Mouse (Mus musculus): Measurements from ENCODE around the gene Nck2. TPM values are rescaled to one million over a fixed set of nuclear protein-coding genes. Genes with fewer than 3 reads are reported as not detected.

Nck2 gene
- polyA plus RNA-seq, 1 experiment = not detected

- H3K4me3 ChIP-seq (ENCODE audit: insufficient read depth, low read depth, low read length) = no peak overlapping the region
- H3K27ac ChIP-seq (ENCODE audit: insufficient read depth, low read depth, low read length) = no peak overlapping the region
- WGBS = 62% methylated on average over 9 of the region's 9 CpGs
- H3K4me1 ChIP-seq (ENCODE audit: control insufficient read depth, insufficient read depth, low read length) = no peaks in the 10 kb centered on the region
- TF ChIP-seq CTCF (IDR thresholded peaks at IDR 0.05; ENCODE audit: insufficient read depth, low read depth, low read length) (no peak), POLR2A (IDR thresholded peaks at IDR 0.05; ENCODE audit: insufficient read depth, low read depth, low read length) (no peak)
These were observed 39.4 kb upstream of the Nck2 start for GRCm38 (mm10) chr1:43404693-43405678.

GRCm38 (mm10) chr1:43409019-43409418 lies 35.4 kb upstream of the Nck2 start:
- TF ChIP-seq CTCF (IDR thresholded peaks at IDR 0.05; ENCODE audit: insufficient read depth, low read depth, low read length) (no peak), POLR2A (IDR thresholded peaks at IDR 0.05; ENCODE audit: insufficient read depth, low read depth, low read length) (no peak)
- H3K4me3 ChIP-seq (ENCODE audit: insufficient read depth, low read depth, low read length) = no peak overlapping the region
- no peaks in the 10 kb centered on the region for H3K4me1 ChIP-seq (ENCODE audit: control insufficient read depth, insufficient read depth, low read length)
- no peak overlapping the region for H3K27ac ChIP-seq (ENCODE audit: insufficient read depth, low read depth, low read length)
- WGBS = 69% methylated on average over 4 of the region's 4 CpGs

DNA sequence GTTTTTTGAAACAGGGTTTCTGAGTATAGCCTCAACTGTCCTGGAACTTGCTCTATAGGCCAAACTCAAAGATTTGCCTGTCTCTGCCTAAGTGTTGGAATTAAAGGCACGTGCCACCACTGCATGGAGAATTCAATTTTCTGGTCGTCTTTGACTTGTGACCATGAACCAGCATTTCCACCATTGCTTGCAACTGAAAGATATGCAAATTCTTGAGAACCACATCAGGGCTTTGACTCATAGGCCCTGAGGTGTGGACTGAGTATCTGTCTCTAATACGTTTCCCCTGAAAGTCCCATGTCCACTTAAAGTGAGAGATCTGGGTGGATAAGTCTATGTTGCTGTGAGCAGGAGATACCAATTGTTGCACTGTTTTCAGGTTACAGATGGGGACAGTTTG lies 31.6 kb upstream of the Nck2 start:
- Histone ChIP-seq H3K4me1 (ENCODE audit: control insufficient read depth, insufficient read depth, low read length) (no peaks in the 10 kb centered on the region), H3K27ac (ENCODE audit: insufficient read depth, low read depth, low read length) (no peak overlapping the region), H3K4me3 (ENCODE audit: insufficient read depth, low read depth, low read length) (no peak overlapping the region)
- TF ChIP-seq POLR2A (IDR thresholded peaks at IDR 0.05; ENCODE audit: insufficient read depth, low read depth, low read length) = no peak
- TF ChIP-seq CTCF (IDR thresholded peaks at IDR 0.05; ENCODE audit: insufficient read depth, low read depth, low read length) = no peak
- WGBS = 94% methylated on average over 3 of the region's 3 CpGs

- H3K4me3 ChIP-seq (ENCODE audit: insufficient read depth, low read depth, low read length) = no peak overlapping the region
- TF ChIP-seq POLR2A (IDR thresholded peaks at IDR 0.05; ENCODE audit: insufficient read depth, low read depth, low read length) (no peak), CTCF (IDR thresholded peaks at IDR 0.05; ENCODE audit: insufficient read depth, low read depth, low read length) (no peak)
- no peak overlapping the region for H3K27ac ChIP-seq (ENCODE audit: insufficient read depth, low read depth, low read length)
- H3K4me1 ChIP-seq (ENCODE audit: control insufficient read depth, insufficient read depth, low read length) = no peaks in the 10 kb centered on the region
- WGBS = 81% methylated on average over 3 of the region's 3 CpGs
These were observed 31.1 kb upstream of the Nck2 start for GRCm38 (mm10) chr1:43413298-43413697.

DNA sequence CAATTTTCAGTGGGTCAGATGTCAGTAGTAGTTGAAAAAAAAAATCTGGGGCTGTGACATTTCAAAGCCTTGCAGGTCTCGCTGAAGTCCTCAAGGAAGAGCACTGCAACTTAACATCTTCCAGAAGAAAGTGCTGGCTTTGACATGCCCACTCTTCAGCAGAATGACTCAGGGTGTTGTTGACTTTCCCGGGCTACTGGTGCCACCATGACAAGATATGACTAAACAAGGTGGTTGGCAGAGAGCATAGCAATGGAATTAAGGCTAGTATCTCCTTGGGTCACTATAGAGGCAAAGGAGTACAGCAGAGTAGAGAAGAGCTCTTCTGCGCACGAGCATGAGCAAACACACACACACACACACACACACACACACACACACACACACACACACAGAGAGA lies 30.6 kb upstream of the Nck2 start:
- no peak overlapping the region for H3K4me3 ChIP-seq (ENCODE audit: insufficient read depth, low read depth, low read length)
- no peak overlapping the region for H3K27ac ChIP-seq (ENCODE audit: insufficient read depth, low read depth, low read length)
- no peak for TF ChIP-seq CTCF (IDR thresholded peaks at IDR 0.05; ENCODE audit: insufficient read depth, low read depth, low read length)
- TF ChIP-seq POLR2A (IDR thresholded peaks at IDR 0.05; ENCODE audit: insufficient read depth, low read depth, low read length) = no peak
- H3K4me1 ChIP-seq (ENCODE audit: control insufficient read depth, insufficient read depth, low read length) = no peaks in the 10 kb centered on the region
- WGBS = 90% methylated on average over 4 of the region's 4 CpGs

DNA sequence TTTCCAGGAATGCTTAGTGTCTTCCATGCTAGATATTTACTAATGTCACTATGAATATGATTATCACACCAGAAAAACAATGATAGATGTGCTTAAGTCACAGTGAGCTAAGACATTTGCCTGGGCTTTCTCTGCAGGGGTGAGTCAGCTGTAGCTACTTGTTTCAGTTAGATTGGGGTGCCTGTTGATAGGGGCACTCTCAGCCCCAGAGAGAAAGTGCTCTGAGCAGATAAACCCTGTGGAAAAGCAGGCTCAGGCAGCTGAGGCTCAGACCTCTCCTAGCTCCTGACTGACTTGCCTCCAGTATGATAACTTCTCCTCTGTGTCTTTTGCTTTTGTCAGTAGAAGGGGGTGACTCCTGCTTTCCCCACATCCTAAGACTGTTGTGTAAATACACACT lies 30.2 kb upstream of the Nck2 start:
- Histone ChIP-seq H3K27ac (ENCODE audit: insufficient read depth, low read depth, low read length) (no peak overlapping the region), H3K4me3 (ENCODE audit: insufficient read depth, low read depth, low read length) (no peak overlapping the region), H3K4me1 (ENCODE audit: control insufficient read depth, insufficient read depth, low read length) (no peaks in the 10 kb centered on the region)
- TF ChIP-seq POLR2A (IDR thresholded peaks at IDR 0.05; ENCODE audit: insufficient read depth, low read depth, low read length) (no peak), CTCF (IDR thresholded peaks at IDR 0.05; ENCODE audit: insufficient read depth, low read depth, low read length) (no peak)

- TF ChIP-seq CTCF (IDR thresholded peaks at IDR 0.05; ENCODE audit: insufficient read depth, low read depth, low read length) (no peak), POLR2A (IDR thresholded peaks at IDR 0.05; ENCODE audit: insufficient read depth, low read depth, low read length) (no peak)
- H3K27ac ChIP-seq (ENCODE audit: insufficient read depth, low read depth, low read length) = no peak overlapping the region
These were observed 29.4 kb upstream of the Nck2 start for GRCm38 (mm10) chr1:43414971-43415370.

GRCm38 (mm10) chr1:43422969-43423748 lies 21.2 kb upstream of the Nck2 start:
- 85% methylated on average over 4 of the region's 4 CpGs for WGBS
- Histone ChIP-seq H3K4me3 (ENCODE audit: insufficient read depth, low read depth, low read length) (no peak overlapping the region), H3K4me1 (ENCODE audit: control insufficient read depth, insufficient read depth, low read length) (no peaks in the 10 kb centered on the region), H3K27ac (ENCODE audit: insufficient read depth, low read depth, low read length) (no peak overlapping the region)
- TF ChIP-seq POLR2A (IDR thresholded peaks at IDR 0.05; ENCODE audit: insufficient read depth, low read depth, low read length) (no peak), CTCF (IDR thresholded peaks at IDR 0.05; ENCODE audit: insufficient read depth, low read depth, low read length) (no peak)

More at GRCm38 (mm10) chr1:43414971-43415370, 29.4 kb upstream of the Nck2 start:
- no peak overlapping the region for H3K4me3 ChIP-seq (ENCODE audit: insufficient read depth, low read depth, low read length)
- no peaks in the 10 kb centered on the region for H3K4me1 ChIP-seq (ENCODE audit: control insufficient read depth, insufficient read depth, low read length)

GRCm38 (mm10) chr1:43426526-43426925 lies 17.9 kb upstream of the Nck2 start:
- Histone ChIP-seq H3K4me3 (ENCODE audit: insufficient read depth, low read depth, low read length) (no peak overlapping the region), H3K4me1 (ENCODE audit: control insufficient read depth, insufficient read depth, low read length) (no peaks in the 10 kb centered on the region), H3K27ac (ENCODE audit: insufficient read depth, low read depth, low read length) (no peak overlapping the region)
- no peak for TF ChIP-seq CTCF (IDR thresholded peaks at IDR 0.05; ENCODE audit: insufficient read depth, low read depth, low read length)
- no peak for TF ChIP-seq POLR2A (IDR thresholded peaks at IDR 0.05; ENCODE audit: insufficient read depth, low read depth, low read length)
- 12% methylated on average over 4 of the region's 4 CpGs for WGBS
